Mouse (Mus musculus) small intestine, adult 2 months (tissue): ENCODE measurements at regions not wholly inside any gene's neighbourhood (a gene's known extent, or its start where the extent isn't known, plus 50 kb on each side); places are given as distances from the start of the nearest gene placed in this dataset.

Source experiments
- H3K27ac ChIP-seq: fragments of 200-500 bp; 2 replicates; pipeline ENCODE4 v1.5.1; 2012; ENCODE audit warnings: low read depth, low read length, control low read depth, inconsistent platforms; ENCODE audit not compliant: insufficient read depth
- H3K27me3 ChIP-seq: fragments of 200-500 bp; 2 replicates; pipeline ENCODE4 v1.6.1; 2012; ENCODE audit warnings: mild to moderate bottlenecking, moderate library complexity, low read length, inconsistent platforms; ENCODE audit not compliant: control insufficient read depth, insufficient read depth
- H3K36me3 ChIP-seq: fragments of 200-500 bp; 2 replicates; pipeline ENCODE4 v1.6.1; 2012; ENCODE audit warnings: mild to moderate bottlenecking, low read length, control low read depth, inconsistent platforms; ENCODE audit not compliant: control insufficient read depth, insufficient read depth
- H3K4me1 ChIP-seq: fragments of 200-500 bp; 2 replicates; pipeline ENCODE4 v1.6.1; 2012; ENCODE audit warnings: low read length, inconsistent platforms, mixed read lengths; ENCODE audit not compliant: control insufficient read depth, insufficient read depth, insufficient read length
- H3K4me3 ChIP-seq: fragments of 200-500 bp; 2 replicates; pipeline ENCODE4 v1.5.1; 2012; ENCODE audit warnings: low read depth, mild to moderate bottlenecking, control low read depth, inconsistent platforms, low read length, moderate library complexity
- CTCF ChIP-seq: fragments of 200-500 bp; IDR thresholded peaks from 2 replicates; pipeline ENCODE4 v1.5.1; 2012; ENCODE audit warnings: low read depth, mild to moderate bottlenecking, control low read depth, inconsistent platforms, low read length, moderate library complexity, mixed read lengths; ENCODE audit not compliant: insufficient replicate concordance, insufficient read length; ENCODE audit errors: extremely low read depth
- POLR2A ChIP-seq: fragments of 200-500 bp; IDR thresholded peaks from 2 replicates; pipeline ENCODE4 v1.6.1; 2012; ENCODE audit warnings: low read depth, mild to moderate bottlenecking, control low read depth, inconsistent platforms, low read length, moderate library complexity
- WGBS: fragments of 180-500 bp; shearing (Covaris S2); methylation state at CpG from one replicate; pipeline ENCODE4 v1.1.7; 2018; 5-methylcytosine and 5-hydroxymethylcytosine counted together

DNA sequence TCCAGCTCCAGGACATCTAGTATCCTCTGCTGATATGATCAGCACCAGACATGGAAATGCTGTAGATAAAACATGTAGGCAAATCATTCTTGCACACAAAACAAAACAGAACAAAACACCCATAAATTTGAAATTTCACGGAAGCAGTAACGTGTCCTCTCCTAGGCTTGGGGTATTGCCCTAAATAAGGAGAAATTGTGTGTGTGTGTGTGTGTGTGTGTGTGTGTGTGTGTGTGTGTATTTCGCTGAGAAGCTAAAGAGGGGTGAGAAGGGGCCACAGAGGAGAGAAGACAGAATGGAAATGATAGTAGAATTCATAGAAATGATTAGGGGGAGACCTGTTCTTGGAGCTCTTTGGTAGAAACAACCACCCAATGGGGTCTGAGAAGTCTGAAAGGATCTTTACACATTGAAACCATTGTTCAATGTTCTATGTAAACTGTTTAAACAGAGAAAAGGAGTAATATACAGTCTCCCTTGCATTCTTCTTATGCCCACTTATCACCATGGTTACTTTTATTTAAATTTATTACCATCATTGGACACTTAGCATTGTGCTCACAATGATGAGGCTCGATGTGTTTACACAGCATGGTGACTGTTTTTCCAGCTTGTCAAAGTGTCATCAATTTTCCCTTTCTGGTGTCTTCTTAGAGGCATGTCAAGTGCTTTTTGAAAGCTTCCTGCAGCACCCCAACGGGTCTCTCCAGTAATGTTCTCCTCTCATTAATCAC lies 317.3 kb upstream of the 4933412E24Rik start:
- no peak overlapping the region for H3K27ac ChIP-seq
- no peak overlapping the region for H3K4me3 ChIP-seq
- WGBS = 51% methylated on average over 5 of the region's 5 CpGs
- H3K4me1 ChIP-seq = no peaks in the 10 kb centered on the region
- TF ChIP-seq CTCF (no peak), POLR2A (no peak)
- H3K27me3 ChIP-seq = no peaks in the 10 kb centered on the region
- no peaks in the 10 kb centered on the region for H3K36me3 ChIP-seq

DNA sequence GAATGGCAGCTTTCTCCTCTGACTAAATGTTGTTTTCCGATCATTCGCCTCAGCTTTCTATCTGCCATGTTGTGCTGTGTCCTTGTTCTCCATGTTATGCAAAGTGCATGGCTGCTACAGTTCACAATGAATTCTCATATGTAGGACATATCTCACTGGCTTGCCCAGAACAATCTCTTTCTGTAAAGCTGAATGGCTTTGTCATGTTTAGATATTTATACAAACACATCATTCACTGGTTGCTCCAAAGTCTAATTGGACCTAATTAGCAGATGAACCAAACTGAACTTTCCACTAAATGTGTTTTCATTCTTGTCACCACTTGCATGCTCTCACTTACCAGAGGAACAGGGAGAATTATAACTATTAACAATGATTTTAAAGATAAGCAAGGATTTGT lies 301.2 kb upstream of the 4933412E24Rik start:
- Histone ChIP-seq H3K27me3 (no peaks in the 10 kb centered on the region), H3K27ac (no peak overlapping the region), H3K36me3 (no peaks in the 10 kb centered on the region), H3K4me1 (no peaks in the 10 kb centered on the region), H3K4me3 (no peak overlapping the region)
- no peak for TF ChIP-seq POLR2A
- TF ChIP-seq CTCF = no peak
- 93% methylated on average over 2 of the region's 2 CpGs for WGBS

DNA sequence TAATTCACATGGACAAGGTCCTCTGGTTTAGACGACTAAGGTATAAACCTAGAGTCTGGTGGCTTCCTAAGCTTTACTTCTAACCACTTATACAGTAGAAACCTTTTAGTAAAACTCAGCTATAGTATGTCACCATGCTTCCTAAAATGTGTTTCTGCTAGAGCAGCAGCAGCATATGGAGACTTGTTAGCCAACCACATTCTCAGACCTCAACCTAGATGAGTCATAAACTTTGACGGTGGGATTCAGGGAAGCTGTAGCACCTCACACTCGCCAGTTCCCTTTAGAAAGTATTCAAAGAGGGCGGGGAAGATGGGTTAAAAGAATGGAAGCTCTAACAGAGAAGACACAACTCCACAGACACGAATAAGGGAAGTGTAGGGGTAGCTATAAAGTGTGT lies 298.8 kb upstream of the 4933412E24Rik start:
- no peak for TF ChIP-seq CTCF
- TF ChIP-seq POLR2A = no peak
- no peaks in the 10 kb centered on the region for H3K27me3 ChIP-seq
- WGBS = 57% methylated on average over 5 of the region's 5 CpGs

DNA sequence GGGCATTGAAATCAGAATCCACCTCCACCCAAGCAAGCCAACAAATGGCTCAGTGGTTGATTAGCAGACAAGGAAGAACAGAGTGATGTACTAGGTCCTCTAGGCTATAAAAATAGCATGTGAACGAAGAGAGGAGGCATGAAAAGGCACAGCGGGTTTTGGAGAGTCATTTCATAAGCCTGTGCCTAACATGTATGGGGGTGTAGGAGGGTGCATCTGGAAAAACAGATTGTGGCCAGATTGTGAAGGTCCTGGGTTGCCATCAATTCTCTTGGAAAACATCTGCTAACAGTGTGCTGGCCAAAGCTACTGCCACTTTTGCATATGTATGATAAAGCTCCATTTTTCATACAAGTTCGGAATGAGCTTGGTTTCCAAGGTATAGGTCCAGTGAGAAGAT lies 293.5 kb upstream of the 4933412E24Rik start:
- Histone ChIP-seq H3K27me3 (no peaks in the 10 kb centered on the region), H3K4me3 (no peak overlapping the region), H3K27ac (no peak overlapping the region), H3K36me3 (no peaks in the 10 kb centered on the region), H3K4me1 (no peaks in the 10 kb centered on the region)
- 79% methylated on average over 3 of the region's 3 CpGs for WGBS
- TF ChIP-seq CTCF (no peak), POLR2A (no peak)

More for the DNA sequence above, 298.8 kb upstream of the 4933412E24Rik start:
- Histone ChIP-seq H3K4me1 (no peaks in the 10 kb centered on the region), H3K4me3 (no peak overlapping the region), H3K27ac (no peak overlapping the region), H3K36me3 (no peaks in the 10 kb centered on the region)

DNA sequence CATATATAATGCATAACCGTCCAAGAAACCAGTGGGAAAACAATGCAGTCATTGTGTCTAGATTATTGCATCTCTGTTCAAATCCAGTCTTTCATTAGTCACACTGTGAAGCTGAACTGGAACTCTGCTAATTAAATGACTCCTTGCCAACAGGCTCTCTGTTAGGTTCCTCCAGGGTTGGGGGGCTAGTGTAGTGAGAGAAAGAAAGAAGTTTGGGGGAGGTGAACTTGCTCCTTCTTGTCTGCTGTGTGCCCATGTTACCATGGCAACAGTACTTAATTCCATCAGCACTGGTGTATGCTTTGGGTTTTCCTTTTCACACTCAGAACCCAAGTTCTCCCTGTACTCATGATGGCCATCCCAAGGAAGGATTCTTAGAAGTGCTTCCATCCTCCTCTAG lies 292.6 kb upstream of the 4933412E24Rik start:
- WGBS = 57% methylated on average over 1 of the region's 1 CpGs
- H3K4me1 ChIP-seq = no peaks in the 10 kb centered on the region
- no peak overlapping the region for H3K27ac ChIP-seq
- no peak overlapping the region for H3K4me3 ChIP-seq
- no peak for TF ChIP-seq CTCF
- no peak for TF ChIP-seq POLR2A
- no peaks in the 10 kb centered on the region for H3K27me3 ChIP-seq
- H3K36me3 ChIP-seq = no peaks in the 10 kb centered on the region

DNA sequence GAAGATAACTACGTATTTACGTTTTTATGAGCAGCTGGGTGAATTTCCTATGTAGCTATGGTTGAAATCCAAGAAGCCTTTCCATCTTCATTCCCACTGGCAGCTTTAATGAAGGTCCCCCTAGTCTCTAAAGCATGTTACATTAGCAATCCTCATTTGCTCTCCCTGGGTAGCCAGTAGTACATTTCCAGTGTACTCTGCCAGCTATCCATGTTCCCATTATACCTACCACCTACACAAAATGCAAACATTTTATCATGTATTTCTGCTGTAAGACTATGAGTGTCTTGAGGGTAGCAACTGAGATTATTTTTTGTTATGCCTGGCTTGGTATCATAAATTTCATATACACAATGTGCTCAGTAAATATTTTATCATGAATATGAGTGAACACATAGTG lies 291.7 kb upstream of the 4933412E24Rik start:
- Histone ChIP-seq H3K4me1 (no peaks in the 10 kb centered on the region), H3K4me3 (no peak overlapping the region), H3K36me3 (no peaks in the 10 kb centered on the region), H3K27me3 (no peaks in the 10 kb centered on the region), H3K27ac (no peak overlapping the region)
- WGBS = 87% methylated on average over 2 of the region's 2 CpGs
- TF ChIP-seq POLR2A = no peak
- no peak for TF ChIP-seq CTCF

DNA sequence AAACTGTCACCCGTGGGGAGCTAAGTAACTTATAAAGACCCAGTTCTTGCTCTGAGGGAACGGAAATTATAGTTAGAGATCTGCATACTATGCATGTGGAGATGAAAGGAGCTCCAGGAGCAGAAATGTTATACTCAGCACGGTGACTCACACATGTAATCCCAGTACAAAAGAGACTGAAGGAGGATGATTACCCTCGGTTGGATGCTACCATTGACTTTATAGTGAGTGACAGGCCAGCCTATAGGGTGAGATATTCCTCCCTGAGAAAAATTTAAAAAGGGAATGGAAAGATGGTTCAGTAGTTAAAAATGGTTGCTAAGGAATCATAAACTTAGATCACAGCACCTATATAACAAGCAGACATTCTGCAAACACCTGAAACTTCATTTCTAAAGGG lies 287.1 kb upstream of the 4933412E24Rik start:
- 81% methylated on average over 4 of the region's 4 CpGs for WGBS

More for the DNA sequence above, 287.1 kb upstream of the 4933412E24Rik start:
- no peaks in the 10 kb centered on the region for H3K27me3 ChIP-seq
- TF ChIP-seq CTCF = no peak
- no peak for TF ChIP-seq POLR2A
- no peaks in the 10 kb centered on the region for H3K4me1 ChIP-seq
- H3K27ac ChIP-seq = no peak overlapping the region
- H3K4me3 ChIP-seq = no peak overlapping the region
- no peaks in the 10 kb centered on the region for H3K36me3 ChIP-seq
